Mouse (Mus musculus) heart, postnatal 0 days (tissue): ENCODE results near the gene Nr4a3. TPM values are rescaled to one million over a fixed set of nuclear protein-coding genes. Genes with fewer than 3 reads are reported as not detected.

Experiments used
- ATAC-seq: fragments of 200-750 bp; cut with Nextera tagmentation; 2 replicates; pipeline ENCODE4 v1.8.0; 2017; ENCODE audit warnings: low read depth, moderate number of reproducible peaks, moderate library complexity; ENCODE audit not compliant: insufficient read depth
- DNase-seq: peaks from one replicate; pipeline ENCODE4 v3.0.0-alpha.2; 2016; ENCODE audit warnings: low spot score
- H3K27ac ChIP-seq: fragments of 300-500 bp; sonication (generic); 2 replicates; pipeline ENCODE4 v1.5.1; 2014; ENCODE audit warnings: low read depth, mild to moderate bottlenecking
- H3K27me3 ChIP-seq: fragments of 300-500 bp; sonication (generic); 2 replicates; pipeline ENCODE4 v1.6.1; 2014; ENCODE audit warnings: low read length, mixed read lengths; ENCODE audit not compliant: control insufficient read depth, insufficient read depth
- H3K36me3 ChIP-seq: fragments of 300-500 bp; sonication (generic); replicated peaks from 2 replicates; pipeline ENCODE4 v1.6.1; 2014; ENCODE audit warnings: low read length, mixed read lengths; ENCODE audit not compliant: control insufficient read depth, insufficient read depth
- H3K4me1 ChIP-seq: fragments of 300-500 bp; sonication (generic); 2 replicates; pipeline ENCODE4 v1.6.1; 2014; ENCODE audit warnings: antibody characterized with exemption; ENCODE audit not compliant: control insufficient read depth, insufficient read depth
- H3K4me2 ChIP-seq: fragments of 300-500 bp; sonication (generic); 2 replicates; pipeline ENCODE4 v1.6.1; 2014; ENCODE audit warnings: low read depth, mild to moderate bottlenecking, low read length, moderate library complexity
- H3K4me3 ChIP-seq: fragments of 300-500 bp; sonication (generic); 2 replicates; pipeline ENCODE4 v1.5.1; 2014; ENCODE audit warnings: low read depth, low read length
- H3K9ac ChIP-seq: fragments of 300-500 bp; sonication (generic); replicated peaks from 2 replicates; pipeline ENCODE4 v1.6.1; 2014; ENCODE audit warnings: low read depth, low read length, mixed read lengths
- H3K9me3 ChIP-seq: fragments of 300-500 bp; sonication (generic); replicated peaks from 2 replicates; pipeline ENCODE4 v1.6.1; 2016; ENCODE audit warnings: low read length; ENCODE audit not compliant: control insufficient read depth
- CTCF ChIP-seq: IDR thresholded peaks from 2 replicates; pipeline ENCODE4 v1.5.1; 2016; ENCODE audit warnings: antibody characterized with exemption, control low read depth, low read depth
- EP300 ChIP-seq: IDR thresholded peaks from 2 replicates; pipeline ENCODE4 v1.6.1; 2016; ENCODE audit warnings: antibody characterized with exemption, low read depth
- WGBS: fragments of 180-500 bp; shearing (Covaris S2); extraction: QIAGEN DNeasy Blood & Tissue Kit; methylation state at CpG from one replicate; pipeline ENCODE4 v1.1.7; 2014; 5-methylcytosine and 5-hydroxymethylcytosine counted together
- polyA plus RNA-seq: library from polyadenylated mRNA; unstranded; fragments of >200 nt; fragmentation: Nextera tagmentation; extraction: Ambion mirVana; gene quantifications from 2 replicates; pipeline ENCODE4 v1.2.1, GENCODE M21; 2015
- total RNA-seq: library from RNA; depleted of rRNA; stranded (reverse); fragments of >200 nt; gene quantifications from 2 replicates; pipeline ENCODE4 v1.2.3, GENCODE M21; 2014; ENCODE audit warnings: low replicate concordance; rRNA removed

The Nr4a3 gene
- 5.0 and 5.3 TPM in 2 replicates for total RNA-seq
- polyA plus RNA-seq = 0.14 and 0.30 TPM in 2 replicates

DNA sequence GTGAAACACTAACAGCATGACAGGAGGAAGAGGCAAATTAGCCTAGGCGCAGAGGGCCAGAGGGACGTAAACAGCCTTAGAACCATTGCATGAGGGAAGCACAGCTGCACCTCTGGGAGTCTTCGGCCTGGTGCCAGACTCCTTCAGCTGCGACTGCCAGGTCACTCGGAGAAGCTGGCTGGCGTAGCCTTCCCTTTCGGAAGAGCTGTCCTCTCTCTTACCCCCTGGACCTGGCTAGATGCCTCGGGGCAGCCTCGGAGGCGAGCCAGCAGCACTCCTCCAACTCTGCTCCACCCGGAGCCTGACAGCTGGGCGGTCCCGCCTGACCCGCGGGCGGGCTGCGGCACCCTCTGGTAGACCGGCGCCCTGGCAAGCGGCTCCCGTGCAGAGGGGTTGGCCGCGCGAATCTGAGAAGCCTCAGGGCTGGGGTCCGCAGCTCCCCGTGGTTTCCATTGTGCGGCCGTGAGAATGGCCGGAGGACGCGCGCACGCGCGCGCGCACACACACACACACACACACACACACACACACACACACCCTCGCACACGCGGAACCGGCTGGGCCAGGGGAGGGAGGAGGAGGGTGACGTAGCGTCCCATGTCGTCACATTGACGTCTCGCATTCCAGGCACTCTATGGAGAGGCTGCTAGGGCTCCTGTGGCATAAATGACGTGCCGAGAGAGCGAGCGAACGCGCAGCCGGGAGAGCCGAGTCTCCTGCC, at the start of gene Nr4a3:
Gene Nr4a3, plus strand, starts transcription at position 663 of the 721 bp plus-strand sequence.
- ATAC-seq (peak; percentile 66), DNase-seq (peak; percentile 91)
- peak; percentile 62; the same call in 1 of the 2 replicates for TF ChIP-seq EP300
- peak; percentile 14; the same call in 1 of the 2 replicates for TF ChIP-seq CTCF
- peaks cover 23% of the 10 kb centered on the region for H3K27me3 ChIP-seq
- H3K4me2 ChIP-seq = peak within 1 kb of the TSS; percentile 100
- H3K27ac ChIP-seq = peak within 1 kb of the TSS; percentile 98
- peaks cover 23% of the 10 kb centered on the region for H3K4me1 ChIP-seq
- under 1% methylated on average over 48 of the region's 54 CpGs for WGBS
- peak within 1 kb of the TSS; percentile 71 for H3K4me3 ChIP-seq
- H3K36me3 ChIP-seq = no peaks in the 10 kb centered on the region
- H3K9me3 ChIP-seq = no peaks in the 10 kb centered on the region
- H3K9ac ChIP-seq = peak within 1 kb of the TSS; percentile 58

GRCm38 (mm10) chr4:48002969-48003368, 42.0 kb upstream of the Nr4a3 start:
- WGBS = 74% methylated on average over 4 of the region's 4 CpGs
- no peak overlapping the region for H3K4me3 ChIP-seq
- ATAC-seq = no peak
- no peak for TF ChIP-seq EP300
- no peak for TF ChIP-seq CTCF
- H3K36me3 ChIP-seq = no peaks in the 10 kb centered on the region
- H3K27ac ChIP-seq = no peak overlapping the region
- no peaks in the 10 kb centered on the region for H3K4me1 ChIP-seq
- no peak overlapping the region for H3K4me2 ChIP-seq
- no peak overlapping the region for H3K9ac ChIP-seq
- DNase-seq = no peak
- no peaks in the 10 kb centered on the region for H3K9me3 ChIP-seq
- no peaks in the 10 kb centered on the region for H3K27me3 ChIP-seq

DNA sequence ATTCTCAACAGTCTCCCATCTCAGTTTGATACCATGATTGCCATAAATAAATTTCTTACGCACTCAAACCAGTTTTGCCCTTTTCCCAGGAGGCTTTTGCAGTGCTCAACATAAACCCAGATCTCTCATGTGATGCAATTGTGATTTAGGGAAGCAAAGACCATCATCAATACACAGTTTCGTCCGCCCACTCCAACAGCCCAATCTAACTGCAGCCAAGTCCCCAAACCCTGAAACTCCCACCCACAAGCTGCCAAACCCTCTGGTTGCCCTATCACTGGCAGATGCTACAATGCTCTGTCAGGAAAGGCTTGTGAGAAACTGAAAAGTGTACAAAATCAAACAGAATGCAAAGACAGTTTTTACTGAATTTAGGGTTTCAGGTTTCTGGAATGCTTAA, 41.5 kb upstream of the Nr4a3 start:
- ATAC-seq (no peak), DNase-seq (no peak)
- Histone ChIP-seq H3K9me3 (no peaks in the 10 kb centered on the region), H3K4me2 (no peak overlapping the region), H3K27ac (no peak overlapping the region), H3K27me3 (no peaks in the 10 kb centered on the region), H3K4me3 (no peak overlapping the region), H3K36me3 (no peaks in the 10 kb centered on the region), H3K4me1 (no peaks in the 10 kb centered on the region), H3K9ac (no peak overlapping the region)
- TF ChIP-seq CTCF (no peak), EP300 (no peak)
- 85% methylated on average over 3 of the region's 3 CpGs for WGBS

- Histone ChIP-seq H3K4me2 (no peak overlapping the region), H3K4me1 (no peaks in the 10 kb centered on the region), H3K9me3 (no peaks in the 10 kb centered on the region), H3K9ac (no peak overlapping the region), H3K36me3 (no peaks in the 10 kb centered on the region), H3K27ac (no peak overlapping the region), H3K4me3 (no peak overlapping the region), H3K27me3 (no peaks in the 10 kb centered on the region)
- ATAC-seq = no peak
- WGBS = 80% methylated on average over 3 of the region's 3 CpGs
- DNase-seq = no peak
- TF ChIP-seq EP300 (no peak), CTCF (no peak)
Observed at GRCm38 (mm10) chr4:48006355-48006754, 38.6 kb upstream of the Nr4a3 start.

GRCm38 (mm10) chr4:48012209-48012608, 32.7 kb upstream of the Nr4a3 start:
- Histone ChIP-seq H3K27me3 (no peaks in the 10 kb centered on the region), H3K4me3 (no peak overlapping the region), H3K9me3 (no peaks in the 10 kb centered on the region), H3K27ac (no peak overlapping the region), H3K4me2 (no peak overlapping the region), H3K4me1 (no peaks in the 10 kb centered on the region), H3K36me3 (no peaks in the 10 kb centered on the region), H3K9ac (no peak overlapping the region)
- no peak for TF ChIP-seq CTCF
- TF ChIP-seq EP300 = no peak
- 74% methylated on average over 3 of the region's 3 CpGs for WGBS
- DNase-seq = no peak
- ATAC-seq = no peak

GRCm38 (mm10) chr4:48022966-48023365, 22.0 kb upstream of the Nr4a3 start:
- 73% methylated on average over 3 of the region's 3 CpGs for WGBS
- DNase-seq = no peak
- no peak overlapping the region for H3K4me3 ChIP-seq
- no peak for ATAC-seq
- no peaks in the 10 kb centered on the region for H3K27me3 ChIP-seq
- no peaks in the 10 kb centered on the region for H3K4me1 ChIP-seq
- no peak overlapping the region for H3K27ac ChIP-seq
- 0 out of 2 replicates have a peak, but pooled peaks cover 2% of the 10 kb centered on the region for H3K36me3 ChIP-seq
- H3K9me3 ChIP-seq = no peaks in the 10 kb centered on the region
- H3K9ac ChIP-seq = no peak overlapping the region
- TF ChIP-seq CTCF (no peak), EP300 (no peak)
- no peak overlapping the region for H3K4me2 ChIP-seq
